Mouse (Mus musculus) cerebellum, adult 2 months (tissue): ENCODE data around the gene Ccm2l.

Source experiments
- CTCF ChIP-seq: fragments of 200-500 bp; IDR thresholded peaks from 2 replicates; pipeline ENCODE4 v1.5.1; 2011; ENCODE audit warnings: low read depth, mild to moderate bottlenecking, control low read depth, low read length, moderate library complexity, borderline replicate concordance; ENCODE audit not compliant: insufficient read depth
- POLR2A ChIP-seq: fragments of 200-500 bp; IDR thresholded peaks from 2 replicates; pipeline ENCODE4 v1.6.1; 2011; ENCODE audit warnings: low read length, control low read depth, borderline replicate concordance; ENCODE audit not compliant: insufficient read depth

DNA sequence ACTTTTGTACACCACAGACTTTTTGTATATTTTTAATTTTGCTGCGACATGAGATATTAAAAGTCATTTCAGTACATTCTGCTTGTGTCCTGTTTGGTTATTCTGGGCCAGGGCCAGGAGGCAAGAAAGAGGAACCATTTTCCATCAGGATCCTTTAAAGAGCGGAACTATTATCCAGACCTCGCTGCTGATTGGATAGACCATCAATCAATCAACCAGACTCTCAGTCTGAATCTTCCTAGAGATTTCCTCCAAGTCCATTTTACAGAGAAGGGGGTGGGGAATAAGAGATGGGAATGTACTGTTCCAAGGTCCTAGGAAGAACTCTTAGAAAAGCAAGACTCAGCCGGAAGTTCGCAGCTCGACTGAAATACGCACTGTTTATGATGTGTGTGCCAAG, 5.5 kb upstream of the Ccm2l start:
- TF ChIP-seq CTCF (no peak), POLR2A (no peak)
